Mouse (Mus musculus): ENCODE measurements at regions not wholly inside any gene's neighbourhood (a gene's known extent, or its start where the extent isn't known, plus 50 kb on each side); places are given as distances from the start of the nearest gene placed in this dataset.
A peak's percentile ranks its signal among the peaks of the same experiment; 100 is the strongest.

- Histone ChIP-seq H3K4me3 (replicated peaks; ENCODE audit: insufficient read depth, low read depth, low read length) (no peak overlapping the region), H3K27me3 (ENCODE audit: control insufficient read depth, insufficient read depth, low read length) (no peaks in the 10 kb centered on the region), H3K27ac (ENCODE audit: insufficient read depth, low read length) (no peak overlapping the region), H3K4me1 (ENCODE audit: control insufficient read depth, insufficient read depth, low read length) (no peaks in the 10 kb centered on the region)
- DNase-seq = no peak
- TF ChIP-seq CTCF (IDR thresholded peaks at IDR 0.05; ENCODE audit: borderline replicate concordance, insufficient read depth, low read depth, low read length) = no peak
- TF ChIP-seq POLR2A (IDR thresholded peaks at IDR 0.05; ENCODE audit: borderline replicate concordance, insufficient read depth, low read length) = no peak
Measured at GRCm38 (mm10) chr2:72641228-72641627, 165.3 kb downstream of the Cdca7 start.

- 87% methylated on average over 10 of the region's 10 CpGs for WGBS
- Histone ChIP-seq H3K27ac (ENCODE audit: insufficient read depth, low read length) (no peak overlapping the region), H3K27me3 (ENCODE audit: control insufficient read depth, insufficient read depth, low read length) (no peaks in the 10 kb centered on the region), H3K4me1 (ENCODE audit: control insufficient read depth, insufficient read depth, low read length) (no peaks in the 10 kb centered on the region), H3K4me3 (replicated peaks; ENCODE audit: insufficient read depth, low read depth, low read length) (no peak overlapping the region)
- no peak for DNase-seq
- TF ChIP-seq CTCF (IDR thresholded peaks at IDR 0.05; ENCODE audit: borderline replicate concordance, insufficient read depth, low read depth, low read length) = no peak
- no peak for TF ChIP-seq POLR2A (IDR thresholded peaks at IDR 0.05; ENCODE audit: borderline replicate concordance, insufficient read depth, low read length)
Measured at GRCm38 (mm10) chr2:72644151-72644843, 168.3 kb downstream of the Cdca7 start.

DNA sequence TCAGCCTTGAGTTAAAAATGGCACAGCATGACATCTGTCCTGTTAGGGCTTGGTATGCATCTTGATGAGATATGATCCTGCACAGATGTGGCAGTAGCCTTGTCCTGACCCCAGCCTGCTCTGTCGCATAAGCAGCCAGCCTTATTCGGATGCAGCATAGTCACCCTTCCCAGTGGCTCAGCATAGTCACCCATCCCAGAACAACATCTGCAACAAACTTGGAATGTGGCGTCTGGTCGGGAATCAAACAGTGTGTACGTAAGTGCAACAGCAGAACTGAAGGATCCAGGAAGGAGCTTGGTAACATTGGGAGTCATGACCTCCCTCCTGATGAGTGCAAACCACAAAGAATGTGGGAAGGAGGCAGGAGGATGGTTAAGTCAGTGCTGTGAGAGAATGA is 171.7 kb downstream of the Cdca7 start:
- Histone ChIP-seq H3K4me1 (ENCODE audit: control insufficient read depth, insufficient read depth, low read length) (no peaks in the 10 kb centered on the region), H3K27me3 (ENCODE audit: control insufficient read depth, insufficient read depth, low read length) (no peaks in the 10 kb centered on the region), H3K4me3 (replicated peaks; ENCODE audit: insufficient read depth, low read depth, low read length) (no peak overlapping the region), H3K27ac (ENCODE audit: insufficient read depth, low read length) (no peak overlapping the region)
- WGBS = 69% methylated on average over 5 of the region's 5 CpGs
- no peak for TF ChIP-seq CTCF (IDR thresholded peaks at IDR 0.05; ENCODE audit: borderline replicate concordance, insufficient read depth, low read depth, low read length)
- TF ChIP-seq POLR2A (IDR thresholded peaks at IDR 0.05; ENCODE audit: borderline replicate concordance, insufficient read depth, low read length) = no peak
- DNase-seq = no peak

DNA sequence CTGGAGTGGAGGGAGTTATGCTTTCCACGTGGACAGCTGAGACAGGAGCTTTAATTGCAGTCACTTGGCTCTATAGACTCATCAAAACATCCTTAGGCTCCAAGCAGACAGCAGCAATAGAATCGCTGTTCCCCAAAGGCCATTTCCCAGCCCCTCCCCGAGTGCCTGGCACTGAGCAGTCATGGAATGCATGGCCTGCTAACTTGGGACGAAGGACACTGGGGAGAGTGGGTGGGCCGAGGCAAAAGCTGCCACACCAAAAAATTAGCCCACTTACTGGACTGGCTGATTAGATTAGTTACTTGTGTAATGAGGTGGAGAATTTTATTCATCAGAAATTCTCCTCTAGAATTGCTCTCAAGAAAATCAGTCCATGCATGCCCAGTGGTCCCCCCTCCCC is 172.3 kb downstream of the Cdca7 start:
- no peaks in the 10 kb centered on the region for H3K4me1 ChIP-seq (ENCODE audit: control insufficient read depth, insufficient read depth, low read length)
- H3K27ac ChIP-seq (ENCODE audit: insufficient read depth, low read length) = no peak overlapping the region
- H3K27me3 ChIP-seq (ENCODE audit: control insufficient read depth, insufficient read depth, low read length) = no peaks in the 10 kb centered on the region
- TF ChIP-seq POLR2A (IDR thresholded peaks at IDR 0.05; ENCODE audit: borderline replicate concordance, insufficient read depth, low read length) (no peak), CTCF (IDR thresholded peaks at IDR 0.05; ENCODE audit: borderline replicate concordance, insufficient read depth, low read depth, low read length) (no peak)
- WGBS = 25% methylated on average over 5 of the region's 5 CpGs
- DNase-seq = no peak
- no peak overlapping the region for H3K4me3 ChIP-seq (replicated peaks; ENCODE audit: insufficient read depth, low read depth, low read length)

DNA sequence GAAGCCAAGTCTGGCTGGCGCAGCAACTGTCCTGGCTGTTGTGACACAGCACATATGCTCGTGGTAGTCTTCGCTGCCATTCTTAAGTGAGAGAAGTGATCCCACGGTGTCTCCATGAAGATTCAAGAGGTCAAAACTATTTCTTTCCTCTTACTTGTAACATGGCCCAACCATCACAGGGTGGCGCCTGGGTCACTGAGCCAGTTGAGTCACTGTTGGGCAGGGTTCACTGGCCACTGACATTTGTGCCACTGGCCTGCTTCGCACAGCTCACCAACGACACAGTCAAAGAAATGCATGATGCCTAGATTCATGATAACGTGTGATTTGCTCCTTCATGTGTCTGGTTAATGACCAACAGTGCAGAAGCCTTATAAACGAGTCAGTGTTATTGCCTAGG is 179.9 kb downstream of the Cdca7 start:
- no peak overlapping the region for H3K4me3 ChIP-seq (replicated peaks; ENCODE audit: insufficient read depth, low read depth, low read length)
- H3K27me3 ChIP-seq (ENCODE audit: control insufficient read depth, insufficient read depth, low read length) = no peaks in the 10 kb centered on the region
- no peak for DNase-seq
- peak; percentile 34; the same call in 1 of the 2 replicates for TF ChIP-seq CTCF (IDR thresholded peaks at IDR 0.05; ENCODE audit: borderline replicate concordance, insufficient read depth, low read depth, low read length)
- TF ChIP-seq POLR2A (IDR thresholded peaks at IDR 0.05; ENCODE audit: borderline replicate concordance, insufficient read depth, low read length) = no peak
- WGBS = 64% methylated on average over 9 of the region's 9 CpGs
- H3K27ac ChIP-seq (ENCODE audit: insufficient read depth, low read length) = no peak overlapping the region
- H3K4me1 ChIP-seq (ENCODE audit: control insufficient read depth, insufficient read depth, low read length) = no peaks in the 10 kb centered on the region

DNA sequence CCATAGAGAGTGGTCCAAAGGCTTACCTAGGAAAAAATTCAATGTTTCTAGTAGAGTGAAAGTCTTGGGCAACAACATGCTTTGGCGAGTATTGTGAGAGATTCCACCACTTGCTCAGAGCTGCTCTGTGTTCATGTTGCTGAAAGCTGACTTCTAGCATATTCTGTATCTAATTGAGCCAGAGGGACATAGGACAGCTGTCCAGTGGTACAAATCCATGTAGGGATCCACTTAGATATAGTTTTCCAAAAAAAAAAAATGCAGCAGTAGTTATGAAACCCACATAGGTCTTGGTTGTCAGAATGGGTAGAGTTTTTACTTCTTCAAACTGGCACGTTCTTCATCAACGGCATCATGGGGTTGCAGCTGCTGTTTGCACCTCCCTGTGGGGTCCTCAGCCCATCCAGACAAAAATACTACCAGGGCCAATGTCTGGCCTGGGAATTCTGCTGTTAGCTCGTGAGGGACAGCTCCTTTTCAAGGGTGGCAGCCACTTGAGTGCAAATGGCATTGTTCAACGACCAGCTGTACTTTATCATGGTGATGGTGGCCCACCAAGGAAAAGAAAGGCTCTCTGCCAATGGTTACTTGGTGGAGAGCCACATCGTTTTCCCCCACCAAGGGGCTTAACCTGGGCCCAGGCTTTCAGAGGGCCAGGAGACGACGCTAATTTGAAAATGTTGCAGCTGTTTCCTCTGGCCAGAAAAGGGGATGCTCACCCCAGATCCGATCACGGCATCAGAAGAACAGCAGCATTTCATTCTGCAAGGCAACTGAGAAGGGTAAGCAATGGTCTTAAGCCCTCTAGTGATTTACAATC is 181.4 kb downstream of the Cdca7 start:
- 32% methylated on average over 10 of the region's 10 CpGs for WGBS
- no peak overlapping the region for H3K27ac ChIP-seq (ENCODE audit: insufficient read depth, low read length)

DNA sequence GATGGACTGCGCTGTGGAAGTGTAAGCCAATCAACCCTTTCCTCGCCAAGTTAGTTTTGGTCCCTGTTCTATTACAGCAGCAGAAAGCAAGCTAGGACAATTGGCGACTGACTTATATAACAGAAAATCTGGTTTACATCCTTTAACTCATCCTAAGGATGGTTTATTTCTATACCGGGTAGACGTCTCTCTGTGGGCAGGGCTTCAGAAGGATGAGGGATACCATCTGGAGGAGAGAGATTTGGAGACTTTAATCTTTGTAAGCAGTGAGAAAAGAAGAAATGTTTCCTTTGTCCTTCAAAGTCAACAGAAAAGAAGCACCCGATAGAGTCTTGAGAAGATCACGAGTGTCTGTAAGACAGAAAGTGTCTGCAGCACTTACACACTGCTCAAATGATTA is 186.4 kb downstream of the Cdca7 start:
- Histone ChIP-seq H3K27me3 (ENCODE audit: control insufficient read depth, insufficient read depth, low read length) (no peaks in the 10 kb centered on the region), H3K4me3 (replicated peaks; ENCODE audit: insufficient read depth, low read depth, low read length) (no peak overlapping the region), H3K27ac (ENCODE audit: insufficient read depth, low read length) (no peak overlapping the region), H3K4me1 (ENCODE audit: control insufficient read depth, insufficient read depth, low read length) (no peaks in the 10 kb centered on the region)
- TF ChIP-seq CTCF (IDR thresholded peaks at IDR 0.05; ENCODE audit: borderline replicate concordance, insufficient read depth, low read depth, low read length) (no peak), POLR2A (IDR thresholded peaks at IDR 0.05; ENCODE audit: borderline replicate concordance, insufficient read depth, low read length) (no peak)
- no peak for DNase-seq
- 88% methylated on average over 7 of the region's 7 CpGs for WGBS

More for the DNA sequence above, 181.4 kb downstream of the Cdca7 start:
- Histone ChIP-seq H3K27me3 (ENCODE audit: control insufficient read depth, insufficient read depth, low read length) (no peaks in the 10 kb centered on the region), H3K4me1 (ENCODE audit: control insufficient read depth, insufficient read depth, low read length) (no peaks in the 10 kb centered on the region), H3K4me3 (replicated peaks; ENCODE audit: insufficient read depth, low read depth, low read length) (no peak overlapping the region)
- no peak for DNase-seq
- TF ChIP-seq POLR2A (IDR thresholded peaks at IDR 0.05; ENCODE audit: borderline replicate concordance, insufficient read depth, low read length) = no peak
- TF ChIP-seq CTCF (IDR thresholded peaks at IDR 0.05; ENCODE audit: borderline replicate concordance, insufficient read depth, low read depth, low read length) = no peak
